Mouse (Mus musculus) embryonic facial prominence, embryonic 14.5 days (tissue): ENCODE results near the gene Tmem132a. TPM values are rescaled to one million over a fixed set of nuclear protein-coding genes. Genes with fewer than 3 reads are reported as not detected.

Experiments used
- ATAC-seq: fragments of 200-750 bp; cut with Nextera tagmentation; 2 replicates; pipeline ENCODE4 v1.8.0; 2017; ENCODE audit warnings: low read depth, moderate number of reproducible peaks, moderate TSS enrichment
- DNase-seq: peaks from one replicate; pipeline ENCODE4 v3.0.0-alpha.2; 2015; ENCODE audit warnings: low spot score
- H3K27ac ChIP-seq: fragments of 300-500 bp; sonication (generic); replicated peaks from 2 replicates; pipeline ENCODE4 v1.5.1; 2014; ENCODE audit warnings: low read depth, mild to moderate bottlenecking, low read length, moderate library complexity
- H3K27me3 ChIP-seq: fragments of 300-500 bp; sonication (generic); replicated peaks from 2 replicates; pipeline ENCODE4 v1.6.1; 2014; ENCODE audit warnings: low read length; ENCODE audit not compliant: control insufficient read depth, insufficient read depth
- H3K36me3 ChIP-seq: fragments of 300-500 bp; sonication (generic); 2 replicates; pipeline ENCODE4 v1.6.1; 2014; ENCODE audit warnings: low read length, mixed read lengths; ENCODE audit not compliant: control insufficient read depth, insufficient read depth
- H3K4me1 ChIP-seq: fragments of 300-500 bp; sonication (generic); 2 replicates; pipeline ENCODE4 v1.6.1; 2014; ENCODE audit warnings: antibody characterized with exemption, low read length; ENCODE audit not compliant: control insufficient read depth, insufficient read depth
- H3K4me2 ChIP-seq: fragments of 300-500 bp; sonication (generic); 2 replicates; pipeline ENCODE4 v1.6.1; 2014; ENCODE audit warnings: low read depth, mild to moderate bottlenecking, low read length, moderate library complexity, mixed read lengths
- H3K4me3 ChIP-seq: fragments of 300-500 bp; sonication (generic); 2 replicates; pipeline ENCODE4 v1.5.1; 2014; ENCODE audit warnings: low read depth, mild to moderate bottlenecking, low read length
- H3K9ac ChIP-seq: fragments of 300-500 bp; sonication (generic); 2 replicates; pipeline ENCODE4 v1.6.1; 2014; ENCODE audit warnings: low read depth, mild to moderate bottlenecking, low read length, moderate library complexity, mixed read lengths
- H3K9me3 ChIP-seq: fragments of 300-500 bp; sonication (generic); 2 replicates; pipeline ENCODE4 v1.6.1; 2016; ENCODE audit warnings: low read length; ENCODE audit not compliant: control insufficient read depth
- WGBS: fragments of 180-500 bp; shearing (Covaris S2); extraction: QIAGEN DNeasy Blood & Tissue Kit; methylation state at CpG from one replicate; pipeline ENCODE4 v1.1.7; 2014; 5-methylcytosine and 5-hydroxymethylcytosine counted together
- polyA plus RNA-seq: library from polyadenylated mRNA; unstranded; fragments of >200 nt; fragmentation: Nextera tagmentation; extraction: Ambion mirVana; gene quantifications from 2 replicates; pipeline ENCODE4 v1.2.1, GENCODE M21; 2014

Gene Tmem132a
- polyA plus RNA-seq, 1 experiment from 2014 or later = 58.5 TPM

GRCm38 (mm10) chr19:10869241-10869885 lies 377 bp downstream of the Tmem132a start:
- ATAC-seq = peak; percentile 96
- Histone ChIP-seq H3K36me3 (peaks cover 64% of the 10 kb centered on the region), H3K4me1 (peaks cover 17% of the 10 kb centered on the region), H3K4me2 (peak overlapping the region; percentile 85), H3K9me3 (no peaks in the 10 kb centered on the region), H3K4me3 (peak overlapping the region; percentile 85), H3K9ac (peak overlapping the region; percentile 90), H3K27ac (peak overlapping the region; percentile 87), H3K27me3 (no peaks in the 10 kb centered on the region)
- 0% methylated on average over 23 of the region's 43 CpGs for WGBS
- DNase-seq = peak; percentile 93

- peaks cover 64% of the 10 kb centered on the region for H3K36me3 ChIP-seq
- peak overlapping the region; percentile 85 for H3K4me3 ChIP-seq
- peak; percentile 10; the same call in 1 of the 2 replicates for ATAC-seq
- DNase-seq = no peak
- H3K27me3 ChIP-seq = no peaks in the 10 kb centered on the region
- H3K27ac ChIP-seq = peak overlapping the region; percentile 87
- H3K4me2 ChIP-seq = peak overlapping the region; percentile 85
- H3K9ac ChIP-seq = peak overlapping the region; percentile 90
- under 1% methylated on average over 17 of the region's 17 CpGs for WGBS
- no peaks in the 10 kb centered on the region for H3K9me3 ChIP-seq
- H3K4me1 ChIP-seq = peaks cover 17% of the 10 kb centered on the region
These were observed 1.1 kb downstream of the Tmem132a start for GRCm38 (mm10) chr19:10868623-10869141.

- ATAC-seq = no peak
- peak overlapping the region; percentile 90 for H3K9ac ChIP-seq
- H3K27me3 ChIP-seq = no peaks in the 10 kb centered on the region
- H3K4me1 ChIP-seq = peaks cover 17% of the 10 kb centered on the region
- peaks cover 64% of the 10 kb centered on the region for H3K36me3 ChIP-seq
- no peak overlapping the region; the same call in 1 of the 2 replicates for H3K27ac ChIP-seq
- DNase-seq = no peak
- WGBS = 37% methylated on average over 5 of the region's 5 CpGs
- H3K4me2 ChIP-seq = peak overlapping the region; percentile 85
- H3K4me3 ChIP-seq = peak overlapping the region; percentile 85
- no peaks in the 10 kb centered on the region for H3K9me3 ChIP-seq
These were observed 1.7 kb downstream of the Tmem132a start for GRCm38 (mm10) chr19:10867946-10868622.

- ATAC-seq (no peak), DNase-seq (no peak)
- Histone ChIP-seq H3K27me3 (no peaks in the 10 kb centered on the region), H3K27ac (no peak overlapping the region), H3K4me3 (no peak overlapping the region), H3K4me2 (no peak overlapping the region), H3K4me1 (peaks cover 17% of the 10 kb centered on the region), H3K9ac (no peak overlapping the region), H3K9me3 (no peaks in the 10 kb centered on the region), H3K36me3 (peaks cover 63% of the 10 kb centered on the region)
- WGBS = 97% methylated on average over 12 of the region's 13 CpGs
These were observed 3.4 kb downstream of the Tmem132a start for GRCm38 (mm10) chr19:10866351-10866750.

GRCm38 (mm10) chr19:10860072-10860497 lies 9.7 kb downstream of the Tmem132a start:
- no peaks in the 10 kb centered on the region for H3K9me3 ChIP-seq
- no peak overlapping the region for H3K27ac ChIP-seq
- WGBS = 50% methylated on average over 16 of the region's 22 CpGs
- no peaks in the 10 kb centered on the region for H3K4me1 ChIP-seq
- H3K27me3 ChIP-seq = no peaks in the 10 kb centered on the region
- peaks cover 91% of the 10 kb centered on the region for H3K36me3 ChIP-seq
- no peak for DNase-seq
- H3K4me2 ChIP-seq = no peak overlapping the region
- H3K4me3 ChIP-seq = no peak overlapping the region
- no peak overlapping the region for H3K9ac ChIP-seq
- no peak for ATAC-seq

GRCm38 (mm10) chr19:10856520-10856919 lies 13.2 kb downstream of the Tmem132a start:
- H3K4me2 ChIP-seq = no peak overlapping the region

GRCm38 (mm10) chr19:10855422-10855821 lies 14.3 kb downstream of the Tmem132a start:
- H3K27ac ChIP-seq = no peak overlapping the region
- 79% methylated on average over 3 of the region's 3 CpGs for WGBS
- no peak overlapping the region for H3K4me2 ChIP-seq
- no peaks in the 10 kb centered on the region for H3K27me3 ChIP-seq
- H3K9ac ChIP-seq = no peak overlapping the region
- DNase-seq = no peak
- H3K4me3 ChIP-seq = no peak overlapping the region
- no peaks in the 10 kb centered on the region for H3K4me1 ChIP-seq
- H3K9me3 ChIP-seq = no peaks in the 10 kb centered on the region
- ATAC-seq = no peak
- H3K36me3 ChIP-seq = peaks cover 44% of the 10 kb centered on the region

More at GRCm38 (mm10) chr19:10856520-10856919, 13.2 kb downstream of the Tmem132a start:
- Histone ChIP-seq H3K36me3 (peaks cover 55% of the 10 kb centered on the region), H3K27ac (no peak overlapping the region), H3K4me1 (no peaks in the 10 kb centered on the region), H3K4me3 (no peak overlapping the region), H3K9me3 (no peaks in the 10 kb centered on the region), H3K9ac (no peak overlapping the region), H3K27me3 (no peaks in the 10 kb centered on the region)
- peak; percentile 27; the same call in 1 of the 2 replicates for ATAC-seq
- WGBS = 47% methylated on average over 2 of the region's 2 CpGs
- no peak for DNase-seq

GRCm38 (mm10) chr19:10847311-10848087 lies 22.2 kb downstream of the Tmem132a start:
- DNase-seq (no peak), ATAC-seq (no peak)
- H3K27ac ChIP-seq = no peak overlapping the region
- H3K9ac ChIP-seq = no peak overlapping the region
- H3K4me3 ChIP-seq = no peak overlapping the region
- 55% methylated on average over 3 of the region's 3 CpGs for WGBS
- H3K4me1 ChIP-seq = no peaks in the 10 kb centered on the region
- no peak overlapping the region for H3K4me2 ChIP-seq
- H3K36me3 ChIP-seq = no peaks in the 10 kb centered on the region
- no peaks in the 10 kb centered on the region for H3K27me3 ChIP-seq
- no peaks in the 10 kb centered on the region for H3K9me3 ChIP-seq
